Mouse (Mus musculus) small intestine, adult 2 months (tissue): ENCODE results near the gene Rapgef3.

Experiments
- CTCF ChIP-seq: fragments of 200-500 bp; IDR thresholded peaks from 2 replicates; pipeline ENCODE4 v1.5.1; 2012; ENCODE audit warnings: low read depth, mild to moderate bottlenecking, control low read depth, inconsistent platforms, low read length, moderate library complexity, mixed read lengths; ENCODE audit not compliant: insufficient replicate concordance, insufficient read length; ENCODE audit errors: extremely low read depth
- POLR2A ChIP-seq: fragments of 200-500 bp; IDR thresholded peaks from 2 replicates; pipeline ENCODE4 v1.6.1; 2012; ENCODE audit warnings: low read depth, mild to moderate bottlenecking, control low read depth, inconsistent platforms, low read length, moderate library complexity

GRCm38 (mm10) chr15:97814703-97815102 lies 46.9 kb upstream of the Rapgef3 start:
- TF ChIP-seq CTCF (no peak), POLR2A (no peak)
